Mouse (Mus musculus): ENCODE data around the gene Mtrf1l. TPM values are rescaled to one million over a fixed set of nuclear protein-coding genes. Genes with fewer than 3 reads are reported as not detected.

Mtrf1l gene
- 11.9 and 12.5 TPM in 2 replicates for polyA plus RNA-seq (2015; fragmentation: Nextera tagmentation; extraction: Ambion mirVana)

GRCm38 (mm10) chr10:5823740-5824491 lies at the start of gene Mtrf1l:
Mtrf1l (minus strand) TSS chr10:5823910.
- Histone ChIP-seq H3K36me3 (ENCODE audit: control insufficient read depth, insufficient read depth, low read length) (peaks cover 5% of the 10 kb centered on the region; the same call in 1 of the 2 replicates), H3K4me3 (ENCODE audit: low read length) (peak within 1 kb of the TSS; percentile 92), H3K4me1 (ENCODE audit: control insufficient read depth, insufficient read depth, low read length) (peaks cover 9% of the 10 kb centered on the region), H3K9ac (ENCODE audit: low read depth, low read length) (peak within 1 kb of the TSS; percentile 96), H3K27ac (ENCODE audit: low read length) (peak within 1 kb of the TSS; percentile 96), H3K4me2 (ENCODE audit: low read depth, low read length) (peak within 1 kb of the TSS; percentile 91), H3K27me3 (replicated peaks; ENCODE audit: control insufficient read depth, insufficient read depth, low read length) (no peaks in the 10 kb centered on the region), H3K9me3 (ENCODE audit: control insufficient read depth, low read length) (no peaks in the 10 kb centered on the region)
- WGBS = under 1% methylated on average over 46 of the region's 47 CpGs
- peak; percentile 97 for ATAC-seq

- H3K9me3 ChIP-seq (ENCODE audit: control insufficient read depth, low read length) = no peaks in the 10 kb centered on the region
- no peak for ATAC-seq
- H3K9ac ChIP-seq (ENCODE audit: low read depth, low read length) = no peak overlapping the region
- H3K36me3 ChIP-seq (ENCODE audit: control insufficient read depth, insufficient read depth, low read length) = no peaks in the 10 kb centered on the region
- no peak overlapping the region for H3K27ac ChIP-seq (ENCODE audit: low read length)
- H3K4me1 ChIP-seq (ENCODE audit: control insufficient read depth, insufficient read depth, low read length) = no peaks in the 10 kb centered on the region
- no peak overlapping the region for H3K4me2 ChIP-seq (ENCODE audit: low read depth, low read length)
- H3K27me3 ChIP-seq (replicated peaks; ENCODE audit: control insufficient read depth, insufficient read depth, low read length) = no peaks in the 10 kb centered on the region
- H3K4me3 ChIP-seq (ENCODE audit: low read length) = no peak overlapping the region
- WGBS = 42% methylated on average over 4 of the region's 4 CpGs
Measured at GRCm38 (mm10) chr10:5871081-5871480, 47.4 kb upstream of the Mtrf1l start.

GRCm38 (mm10) chr10:5867981-5868552 lies 44.4 kb upstream of the Mtrf1l start:
- Histone ChIP-seq H3K4me2 (ENCODE audit: low read depth, low read length) (no peak overlapping the region), H3K9ac (ENCODE audit: low read depth, low read length) (no peak overlapping the region), H3K4me1 (ENCODE audit: control insufficient read depth, insufficient read depth, low read length) (no peaks in the 10 kb centered on the region), H3K4me3 (ENCODE audit: low read length) (no peak overlapping the region), H3K36me3 (ENCODE audit: control insufficient read depth, insufficient read depth, low read length) (no peaks in the 10 kb centered on the region), H3K27me3 (replicated peaks; ENCODE audit: control insufficient read depth, insufficient read depth, low read length) (no peaks in the 10 kb centered on the region), H3K9me3 (ENCODE audit: control insufficient read depth, low read length) (no peaks in the 10 kb centered on the region), H3K27ac (ENCODE audit: low read length) (no peak overlapping the region)
- WGBS = 63% methylated on average over 11 of the region's 11 CpGs
- ATAC-seq = no peak

GRCm38 (mm10) chr10:5865996-5866395 lies 42.3 kb upstream of the Mtrf1l start:
- H3K4me2 ChIP-seq (ENCODE audit: low read depth, low read length) = no peak overlapping the region
- H3K4me3 ChIP-seq (ENCODE audit: low read length) = no peak overlapping the region
- ATAC-seq = no peak
- H3K4me1 ChIP-seq (ENCODE audit: control insufficient read depth, insufficient read depth, low read length) = no peaks in the 10 kb centered on the region
- H3K27ac ChIP-seq (ENCODE audit: low read length) = no peak overlapping the region
- no peaks in the 10 kb centered on the region for H3K27me3 ChIP-seq (replicated peaks; ENCODE audit: control insufficient read depth, insufficient read depth, low read length)
- H3K36me3 ChIP-seq (ENCODE audit: control insufficient read depth, insufficient read depth, low read length) = no peaks in the 10 kb centered on the region
- H3K9ac ChIP-seq (ENCODE audit: low read depth, low read length) = no peak overlapping the region
- WGBS = 58% methylated on average over 2 of the region's 2 CpGs
- no peaks in the 10 kb centered on the region for H3K9me3 ChIP-seq (ENCODE audit: control insufficient read depth, low read length)

GRCm38 (mm10) chr10:5862669-5863068 lies 39.0 kb upstream of the Mtrf1l start:
- no peak overlapping the region for H3K9ac ChIP-seq (ENCODE audit: low read depth, low read length)
- H3K9me3 ChIP-seq (ENCODE audit: control insufficient read depth, low read length) = no peaks in the 10 kb centered on the region
- H3K4me3 ChIP-seq (ENCODE audit: low read length) = no peak overlapping the region
- ATAC-seq = no peak
- H3K27ac ChIP-seq (ENCODE audit: low read length) = no peak overlapping the region
- no peaks in the 10 kb centered on the region for H3K4me1 ChIP-seq (ENCODE audit: control insufficient read depth, insufficient read depth, low read length)
- no peak overlapping the region for H3K4me2 ChIP-seq (ENCODE audit: low read depth, low read length)
- no peaks in the 10 kb centered on the region for H3K27me3 ChIP-seq (replicated peaks; ENCODE audit: control insufficient read depth, insufficient read depth, low read length)
- no peaks in the 10 kb centered on the region for H3K36me3 ChIP-seq (ENCODE audit: control insufficient read depth, insufficient read depth, low read length)
- WGBS = 100% methylated on average over 3 of the region's 3 CpGs

GRCm38 (mm10) chr10:5860849-5861248 lies 37.1 kb upstream of the Mtrf1l start:
- H3K9ac ChIP-seq (ENCODE audit: low read depth, low read length) = no peak overlapping the region
- no peak overlapping the region for H3K4me3 ChIP-seq (ENCODE audit: low read length)
- no peaks in the 10 kb centered on the region for H3K27me3 ChIP-seq (replicated peaks; ENCODE audit: control insufficient read depth, insufficient read depth, low read length)
- H3K36me3 ChIP-seq (ENCODE audit: control insufficient read depth, insufficient read depth, low read length) = no peaks in the 10 kb centered on the region
- H3K9me3 ChIP-seq (ENCODE audit: control insufficient read depth, low read length) = no peaks in the 10 kb centered on the region
- 80% methylated on average over 3 of the region's 3 CpGs for WGBS
- no peaks in the 10 kb centered on the region for H3K4me1 ChIP-seq (ENCODE audit: control insufficient read depth, insufficient read depth, low read length)
- no peak for ATAC-seq
- no peak overlapping the region for H3K27ac ChIP-seq (ENCODE audit: low read length)
- H3K4me2 ChIP-seq (ENCODE audit: low read depth, low read length) = no peak overlapping the region

GRCm38 (mm10) chr10:5859729-5860128 lies 36.0 kb upstream of the Mtrf1l start:
- 76% methylated on average over 4 of the region's 4 CpGs for WGBS
- Histone ChIP-seq H3K9ac (ENCODE audit: low read depth, low read length) (no peak overlapping the region), H3K27ac (ENCODE audit: low read length) (no peak overlapping the region), H3K4me2 (ENCODE audit: low read depth, low read length) (no peak overlapping the region), H3K4me1 (ENCODE audit: control insufficient read depth, insufficient read depth, low read length) (no peaks in the 10 kb centered on the region), H3K36me3 (ENCODE audit: control insufficient read depth, insufficient read depth, low read length) (no peaks in the 10 kb centered on the region), H3K4me3 (ENCODE audit: low read length) (no peak overlapping the region), H3K27me3 (replicated peaks; ENCODE audit: control insufficient read depth, insufficient read depth, low read length) (no peaks in the 10 kb centered on the region), H3K9me3 (ENCODE audit: control insufficient read depth, low read length) (no peaks in the 10 kb centered on the region)
- no peak for ATAC-seq

- Histone ChIP-seq H3K27me3 (replicated peaks; ENCODE audit: control insufficient read depth, insufficient read depth, low read length) (no peaks in the 10 kb centered on the region), H3K9me3 (ENCODE audit: control insufficient read depth, low read length) (no peaks in the 10 kb centered on the region), H3K4me1 (ENCODE audit: control insufficient read depth, insufficient read depth, low read length) (no peaks in the 10 kb centered on the region), H3K4me3 (ENCODE audit: low read length) (no peak overlapping the region), H3K4me2 (ENCODE audit: low read depth, low read length) (no peak overlapping the region), H3K27ac (ENCODE audit: low read length) (no peak overlapping the region), H3K36me3 (ENCODE audit: control insufficient read depth, insufficient read depth, low read length) (no peaks in the 10 kb centered on the region), H3K9ac (ENCODE audit: low read depth, low read length) (no peak overlapping the region)
- 53% methylated on average over 10 of the region's 10 CpGs for WGBS
- ATAC-seq = no peak
Measured at GRCm38 (mm10) chr10:5857996-5858549, 34.4 kb upstream of the Mtrf1l start.

GRCm38 (mm10) chr10:5853290-5853868 lies 29.7 kb upstream of the Mtrf1l start:
- no peak for ATAC-seq
- no peaks in the 10 kb centered on the region for H3K9me3 ChIP-seq (ENCODE audit: control insufficient read depth, low read length)
- WGBS = 87% methylated on average over 8 of the region's 8 CpGs

More at GRCm38 (mm10) chr10:5853290-5853868, 29.7 kb upstream of the Mtrf1l start:
- H3K4me3 ChIP-seq (ENCODE audit: low read length) = no peak overlapping the region
- no peaks in the 10 kb centered on the region for H3K4me1 ChIP-seq (ENCODE audit: control insufficient read depth, insufficient read depth, low read length)
- no peaks in the 10 kb centered on the region for H3K36me3 ChIP-seq (ENCODE audit: control insufficient read depth, insufficient read depth, low read length)
- H3K9ac ChIP-seq (ENCODE audit: low read depth, low read length) = no peak overlapping the region
- no peak overlapping the region for H3K4me2 ChIP-seq (ENCODE audit: low read depth, low read length)
- no peak overlapping the region for H3K27ac ChIP-seq (ENCODE audit: low read length)
- H3K27me3 ChIP-seq (replicated peaks; ENCODE audit: control insufficient read depth, insufficient read depth, low read length) = no peaks in the 10 kb centered on the region
